Mouse (Mus musculus) layer of hippocampus, adult 9-10 months (tissue): ENCODE results near the gene Larp1b.

ENCODE experiments used
- DNase-seq: peaks from one replicate; pipeline ENCODE4 v3.0.0; 2022; ENCODE audit warnings: low spot score

Gene Larp1b

DNA sequence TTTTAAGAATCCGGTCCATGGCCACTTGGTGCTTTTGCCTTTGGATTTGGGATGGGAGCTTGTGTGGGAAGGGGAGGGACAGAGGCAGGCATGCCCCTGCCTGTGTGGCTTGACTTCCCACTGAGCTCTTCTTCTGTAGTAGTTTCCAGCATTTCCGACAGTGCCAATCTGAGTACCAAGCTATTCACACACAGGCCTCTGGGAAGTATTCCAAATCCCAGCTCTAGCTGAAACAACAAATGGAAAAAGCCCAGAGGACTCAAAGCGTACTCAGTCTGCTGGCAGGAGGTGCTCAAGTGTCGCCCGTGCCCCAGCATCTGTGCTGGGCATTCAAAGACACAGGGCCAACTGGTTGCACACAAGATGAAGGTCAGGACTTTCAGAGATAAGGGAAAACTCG is 72.4 kb downstream of the Larp1b start:
- peak; percentile 52 for DNase-seq

DNA sequence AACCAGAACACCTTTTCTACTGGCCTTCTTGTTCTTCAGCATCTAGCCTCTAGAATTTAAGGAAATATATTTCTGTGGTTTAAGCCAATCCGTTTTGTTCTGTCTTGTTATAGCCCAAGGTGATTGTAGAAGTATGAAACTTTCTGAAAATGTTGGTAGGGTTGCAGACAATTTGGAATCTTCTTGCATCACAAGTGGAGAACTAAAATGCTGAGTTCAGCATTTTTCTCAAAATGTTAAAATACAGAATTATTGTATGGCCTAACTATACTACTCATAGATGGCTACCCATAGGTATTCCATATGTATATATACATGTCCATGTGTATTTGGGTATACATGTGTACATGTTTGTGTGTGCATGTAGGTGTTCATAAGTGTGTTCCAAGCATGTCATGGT is 81.1 kb downstream of the Larp1b start:
- no peak for DNase-seq

DNA sequence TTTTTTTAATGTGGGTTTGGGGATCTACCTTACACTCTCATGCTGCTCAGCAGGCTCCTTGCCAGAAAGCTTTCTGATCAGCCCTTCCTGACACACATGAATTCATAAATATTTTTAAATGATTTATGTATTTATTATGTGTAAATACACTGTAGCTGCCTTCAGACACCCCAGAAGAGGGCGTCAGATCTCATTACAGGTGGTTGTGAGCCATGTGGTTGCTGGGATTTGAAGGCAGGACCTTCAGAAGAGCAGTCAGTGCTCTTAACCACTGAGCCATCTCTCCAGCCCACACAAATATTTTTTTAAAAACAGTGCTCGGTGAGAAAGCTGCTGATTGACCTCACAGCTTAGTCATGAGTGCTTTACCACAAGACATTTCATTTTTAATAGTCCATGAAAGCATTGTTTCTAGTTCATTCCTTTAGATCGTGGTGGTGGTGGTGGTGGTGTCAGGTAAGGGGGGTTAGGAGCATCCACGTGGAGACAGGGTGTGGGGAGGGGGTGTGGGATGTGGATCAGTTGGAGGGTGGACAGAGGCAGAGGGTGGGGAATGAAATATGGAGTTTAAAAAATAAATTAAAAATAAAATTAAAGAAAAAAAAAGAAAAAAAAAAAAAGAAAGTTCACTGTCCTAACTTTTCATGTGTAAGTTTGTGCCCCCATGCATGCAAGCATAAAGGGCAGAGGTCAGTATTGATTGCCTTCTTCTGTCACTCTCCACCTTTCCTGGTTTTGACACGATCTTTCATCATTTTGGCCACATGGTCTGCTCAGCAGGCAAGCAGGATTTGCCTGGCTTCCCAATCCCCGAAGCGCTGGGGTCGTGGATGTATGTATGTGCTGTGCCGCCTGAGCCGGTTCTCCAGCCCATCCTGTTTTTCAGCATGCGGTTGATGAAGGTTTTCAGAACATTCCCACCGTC is 81.9 kb downstream of the Larp1b start:
- DNase-seq = no peak

- no peak for DNase-seq
Measured at GRCm38 (mm10) chr3:41038297-41038916, 88.8 kb downstream of the Larp1b start.

DNA sequence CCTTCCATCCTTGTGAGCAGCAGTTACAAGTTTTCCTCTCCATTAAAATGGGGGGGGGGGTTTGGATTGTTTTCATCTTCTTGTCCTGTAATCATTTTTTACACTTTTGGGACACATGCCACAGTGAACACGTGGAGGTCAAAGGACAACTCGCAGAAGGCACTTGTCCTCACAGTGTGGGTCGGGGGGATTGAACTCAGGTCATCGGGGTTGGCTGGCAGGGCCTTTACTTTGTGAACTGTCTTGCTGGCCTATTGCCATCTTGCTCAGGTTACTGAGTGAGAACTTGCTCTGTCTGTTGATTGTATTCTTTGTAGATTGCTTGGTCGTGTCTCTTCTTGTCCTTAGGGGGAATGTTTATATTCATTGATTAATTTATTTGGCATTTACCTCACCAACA is 91.6 kb downstream of the Larp1b start:
- DNase-seq = no peak

GRCm38 (mm10) chr3:41042195-41042938 is 92.7 kb downstream of the Larp1b start:
- DNase-seq = peak; percentile 49

GRCm38 (mm10) chr3:41043756-41044354 is 94.2 kb downstream of the Larp1b start:
- no peak for DNase-seq

DNA sequence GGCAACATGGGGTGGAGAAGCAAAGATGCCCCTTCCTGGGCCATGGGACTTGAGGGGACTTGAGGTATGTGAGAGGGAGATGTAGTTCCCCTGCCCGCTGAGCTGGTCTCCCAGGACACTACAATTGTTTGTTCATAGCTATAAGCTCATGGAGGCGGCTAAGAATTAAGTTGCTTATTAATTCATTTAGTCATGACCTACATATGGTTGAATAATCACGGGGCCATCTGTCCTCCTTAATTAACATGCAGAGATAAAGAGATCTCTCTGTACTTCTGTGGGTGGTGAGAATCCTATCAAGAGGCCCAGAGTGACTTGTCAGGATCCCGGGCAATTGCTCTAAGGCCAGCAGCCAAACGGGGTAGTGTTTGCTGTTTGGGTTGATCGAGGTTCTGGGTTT is 98.2 kb downstream of the Larp1b start:
- no peak for DNase-seq

DNA sequence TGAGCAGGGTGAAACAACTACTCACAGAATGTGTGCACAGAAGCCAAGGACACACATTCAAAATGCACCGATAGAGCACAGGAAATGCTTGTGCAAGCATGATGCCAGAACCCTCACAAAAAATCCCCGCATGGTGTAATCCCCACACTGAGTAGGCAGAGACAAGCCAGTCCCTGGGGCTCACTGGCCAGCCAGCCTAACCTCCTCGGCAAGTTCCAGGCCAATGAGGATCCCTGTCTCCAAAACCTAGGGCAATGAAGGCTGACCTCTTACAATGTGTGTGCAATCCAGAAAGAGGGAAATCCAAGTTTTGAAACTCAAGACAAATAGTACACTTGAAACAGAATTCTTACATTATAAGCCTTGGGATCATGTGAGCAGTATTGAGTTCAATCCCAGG is 103.7 kb downstream of the Larp1b start:
- DNase-seq = no peak

GRCm38 (mm10) chr3:41058395-41058794 is 108.8 kb downstream of the Larp1b start:
- DNase-seq = peak; percentile 36

- DNase-seq = no peak
Measured at GRCm38 (mm10) chr3:41059249-41059648, 109.6 kb downstream of the Larp1b start.

DNA sequence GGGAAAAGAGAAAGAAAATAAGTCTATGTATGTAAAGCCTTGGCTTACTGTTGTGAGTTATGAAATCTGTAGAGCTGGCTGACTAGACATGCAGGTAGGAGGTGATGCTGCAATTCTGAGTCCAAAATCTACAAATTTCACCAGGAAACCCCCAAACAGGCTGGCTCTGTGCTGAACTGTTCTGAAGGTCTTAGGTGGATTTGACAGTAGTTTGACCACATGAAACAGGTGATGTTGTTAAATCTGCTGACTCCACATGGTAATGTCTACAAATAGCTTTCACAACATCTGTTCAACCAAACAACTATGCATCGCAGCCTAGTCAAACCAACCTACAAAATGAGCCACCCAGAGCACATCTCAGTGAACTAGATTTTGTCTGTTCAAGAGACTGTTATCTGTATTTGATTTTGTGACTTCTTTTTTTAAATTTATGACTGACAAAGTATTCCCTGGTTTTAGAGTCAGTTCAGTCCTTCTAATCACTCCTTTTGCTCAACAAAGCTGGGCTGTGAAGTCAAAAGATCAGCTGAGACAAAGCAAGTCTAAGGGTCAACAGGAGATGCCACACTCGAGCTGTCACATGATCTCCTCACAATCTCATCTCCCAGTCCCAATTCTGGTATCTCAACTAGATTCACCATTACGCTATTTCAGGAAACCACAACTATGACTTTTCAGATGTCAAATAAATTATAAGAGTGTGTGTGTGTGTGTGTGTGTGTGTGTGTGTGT is 112.4 kb downstream of the Larp1b start:
- no peak for DNase-seq

DNA sequence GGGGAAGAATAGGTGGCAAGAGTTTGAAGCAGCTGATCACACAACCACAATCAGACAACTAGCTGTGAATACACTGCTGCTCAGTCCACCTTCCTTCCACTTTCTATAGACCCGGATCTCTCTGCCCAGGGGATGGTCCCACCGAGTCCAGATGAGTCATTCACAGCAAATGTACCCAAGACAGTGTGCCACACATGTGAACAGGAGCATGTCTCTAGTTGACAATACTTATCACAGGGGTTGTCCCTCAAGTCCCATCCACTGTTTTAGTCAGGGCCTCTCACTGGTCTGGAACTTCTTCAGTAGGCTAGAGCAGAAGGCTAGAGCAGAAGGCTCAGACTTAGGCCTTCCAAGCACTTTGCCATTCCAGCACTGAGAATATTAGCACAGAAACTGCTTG is 113.1 kb downstream of the Larp1b start:
- no peak for DNase-seq

DNA sequence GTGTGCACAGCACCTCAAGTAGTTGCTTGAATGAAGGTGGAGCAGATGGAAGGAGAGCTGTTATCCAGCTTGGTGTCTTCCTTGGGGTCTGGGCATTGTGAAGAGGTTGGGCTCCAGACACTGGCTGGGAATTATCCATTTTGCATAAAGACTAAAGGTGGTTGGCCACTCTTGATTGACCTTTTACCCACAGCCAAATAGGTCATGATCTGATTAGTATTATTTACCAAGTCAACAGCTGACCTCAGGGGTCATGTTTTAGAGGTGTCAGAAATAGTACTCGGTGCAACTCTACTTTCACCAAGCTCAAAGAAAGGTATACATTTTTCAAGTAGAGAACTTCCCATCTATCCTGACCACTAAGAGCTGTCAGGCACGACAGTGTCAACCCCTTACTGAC is 115.7 kb downstream of the Larp1b start:
- DNase-seq = no peak

DNA sequence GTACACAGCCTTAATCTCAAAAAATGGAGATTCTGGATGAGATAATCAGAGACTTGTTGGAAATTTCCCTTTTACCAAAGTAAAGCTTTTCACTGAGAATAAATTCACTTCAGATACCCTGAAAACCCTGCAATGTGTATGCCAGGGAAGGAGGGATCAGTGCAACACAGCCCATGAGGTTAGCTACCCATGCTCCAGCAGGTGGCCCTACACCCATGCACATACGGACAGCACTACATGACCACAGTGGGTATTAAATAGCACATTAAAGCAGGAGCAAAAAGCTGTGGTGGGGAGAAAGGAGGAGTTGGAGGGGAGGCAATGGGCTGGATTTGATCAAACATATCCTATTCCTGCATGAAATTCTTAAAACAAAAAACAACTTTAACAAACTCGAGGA is 120.9 kb downstream of the Larp1b start:
- no peak for DNase-seq

DNA sequence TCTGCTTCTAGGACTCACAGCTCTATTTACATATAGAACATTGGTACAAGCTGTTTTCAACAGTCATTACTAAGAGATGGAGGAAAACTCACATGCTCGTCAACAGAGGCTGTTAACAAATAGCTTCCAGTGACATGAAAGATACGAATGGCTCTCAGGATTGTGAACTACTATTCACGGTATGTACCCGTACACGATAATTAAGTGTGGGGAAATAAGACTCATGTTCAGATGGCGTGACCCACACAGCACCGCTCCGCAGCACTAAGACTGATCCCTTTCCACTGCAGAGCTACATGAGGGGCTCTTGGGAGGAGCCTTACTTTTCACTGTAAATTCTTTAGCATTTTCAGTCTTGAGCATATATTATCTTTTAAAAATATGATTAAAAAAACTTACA is 125.7 kb downstream of the Larp1b start:
- no peak for DNase-seq

- DNase-seq = no peak
Measured at GRCm38 (mm10) chr3:41078673-41079072, 129.0 kb downstream of the Larp1b start.

- DNase-seq = no peak
Measured at GRCm38 (mm10) chr3:41080724-41081123, 131.1 kb downstream of the Larp1b start.

GRCm38 (mm10) chr3:41081474-41082301 is 132.1 kb downstream of the Larp1b start:
- no peak for DNase-seq

GRCm38 (mm10) chr3:41082520-41082884 is 132.9 kb downstream of the Larp1b start:
- DNase-seq = peak; percentile 17
